Mouse (Mus musculus): ENCODE data around the gene Gm21767.
"Not testable (repeated sequence)": the region's sequence is repeated elsewhere in the genome, so short reads cannot be mapped to it uniquely, and the experiment has no call there.

Gm21767 gene

GRCm38 (mm10) chrY:13941438-13941837, at the start of gene Gm21767:
TSS of gene Gm21767 (plus strand) at chrY:13941738.
- not testable (repeated sequence) for DNase-seq (ENCODE audit: low spot score)

All from ovary, postnatal 14 days (tissue).